Mouse (Mus musculus) stomach, postnatal 0 days (tissue): ENCODE measurements around the gene Slc39a8.

Experiments used
- CTCF ChIP-seq: IDR thresholded peaks from 2 replicates; pipeline ENCODE4 v1.5.1; 2016; ENCODE audit warnings: antibody characterized with exemption, low read depth, mild to moderate bottlenecking, moderate library complexity
- EP300 ChIP-seq: optimal IDR thresholded peaks from 2 replicates; pipeline ENCODE3; 2016; ENCODE audit warnings: antibody characterized with exemption

GRCm38 (mm10) chr3:135854985-135855340 is 29.9 kb downstream of the Slc39a8 start:
- TF ChIP-seq CTCF: no peak
- no peak for TF ChIP-seq EP300
